Mouse (Mus musculus) lung, postnatal 10 days (tissue): ENCODE data around the gene Kyat1.
A peak's percentile ranks its signal among the peaks of the same experiment; 100 is the strongest.

ENCODE experiments used
- DNase-seq: peaks from one replicate; pipeline ENCODE4 v3.0.0; 2021

The Kyat1 gene

GRCm38 (mm10) chr2:30205629-30206357 lies at the start of gene Kyat1:
Gene Kyat1 (minus strand): TSS chr2:30205847.
- DNase-seq, result peak; percentile 96

DNA sequence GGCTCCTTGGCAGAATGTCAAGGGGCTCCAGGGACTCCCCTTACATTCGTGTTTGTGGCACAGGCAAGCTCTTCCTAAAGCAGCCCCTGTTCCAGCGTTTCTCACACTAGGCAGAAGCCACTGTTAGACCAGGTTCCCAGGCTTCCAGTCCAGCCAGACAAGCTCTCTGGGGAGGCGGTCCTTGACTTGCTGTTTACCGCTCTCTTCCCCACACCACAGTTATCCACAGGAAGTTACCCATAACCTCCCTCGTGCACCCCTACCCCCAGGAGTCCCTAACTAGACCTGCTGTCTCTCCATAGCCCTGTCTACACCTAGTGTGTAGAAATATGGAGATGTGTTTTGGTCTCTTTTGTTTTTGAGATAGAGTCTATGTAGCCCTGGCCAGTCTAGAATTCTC lies 48.2 kb upstream of the Kyat1 start:
- DNase-seq, result no peak

DNA sequence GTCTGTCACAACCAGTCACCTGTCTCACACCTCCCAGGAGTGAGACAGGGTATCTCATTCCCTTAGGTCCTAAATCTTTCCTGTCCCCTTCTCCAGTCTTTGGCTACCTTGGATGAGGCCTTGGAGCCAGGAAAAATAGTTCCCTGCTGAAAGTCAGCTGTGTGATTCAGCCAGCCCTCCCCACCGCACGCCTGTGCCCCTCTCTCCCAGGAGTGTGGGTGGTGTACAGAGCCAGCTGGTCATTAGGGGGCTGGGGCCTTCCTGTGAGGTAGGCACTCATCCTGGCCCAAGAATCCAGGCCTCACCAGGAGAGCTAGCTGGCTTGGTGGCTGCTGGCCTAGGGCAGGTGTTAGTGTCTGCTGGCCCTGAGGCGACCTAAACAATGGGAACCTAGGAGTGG lies 46.9 kb upstream of the Kyat1 start:
- DNase-seq, result no peak

- DNase-seq, result peak; percentile 61
Observed at GRCm38 (mm10) chr2:30251417-30252104, 45.9 kb upstream of the Kyat1 start.

DNA sequence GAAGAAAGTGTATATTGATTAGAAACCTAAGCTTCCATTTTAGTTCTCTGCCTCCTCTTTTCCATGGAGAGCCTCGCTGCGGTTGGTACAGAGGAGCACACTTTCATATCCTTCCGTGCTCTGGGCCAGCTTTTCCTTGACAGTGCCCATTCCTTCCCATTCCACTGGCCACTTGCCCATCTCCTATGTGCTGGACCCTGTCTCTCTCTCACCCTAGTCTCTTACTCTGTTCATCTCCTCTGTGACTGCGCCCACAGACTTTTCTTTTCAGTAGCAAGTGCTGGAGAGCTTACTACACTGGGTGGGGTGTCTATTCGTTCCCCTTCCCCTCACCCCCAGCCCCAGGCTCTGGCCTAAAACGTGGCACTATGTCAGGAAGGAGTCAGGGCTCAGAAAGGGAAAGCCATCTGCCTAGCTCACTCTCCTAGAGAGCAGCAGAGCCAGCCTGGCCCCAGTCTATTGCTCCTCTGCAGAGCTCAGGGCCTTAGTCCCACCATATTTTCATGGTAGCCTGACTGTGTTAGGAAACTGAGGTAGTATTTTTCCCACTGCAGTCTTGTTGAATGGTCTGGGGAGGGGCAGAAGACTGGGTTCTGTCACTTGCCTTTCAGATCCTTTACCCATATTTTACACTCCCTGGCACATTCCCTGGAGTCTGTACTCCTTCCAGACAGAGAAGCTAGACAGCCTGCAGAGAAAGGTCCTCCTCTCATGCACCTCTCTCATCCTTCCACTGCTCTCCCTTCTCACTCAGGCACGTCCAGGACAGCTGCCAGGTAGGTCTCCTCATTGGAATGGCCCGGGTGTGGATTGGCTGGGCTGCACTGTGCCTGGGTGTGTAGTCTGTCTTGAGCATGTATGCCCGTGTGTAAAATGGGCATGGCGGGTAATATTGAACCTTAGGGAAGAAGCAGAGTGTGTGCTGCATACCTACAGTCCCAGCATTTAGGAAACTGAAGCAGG lies 44.8 kb upstream of the Kyat1 start:
- DNase-seq, result no peak

DNA sequence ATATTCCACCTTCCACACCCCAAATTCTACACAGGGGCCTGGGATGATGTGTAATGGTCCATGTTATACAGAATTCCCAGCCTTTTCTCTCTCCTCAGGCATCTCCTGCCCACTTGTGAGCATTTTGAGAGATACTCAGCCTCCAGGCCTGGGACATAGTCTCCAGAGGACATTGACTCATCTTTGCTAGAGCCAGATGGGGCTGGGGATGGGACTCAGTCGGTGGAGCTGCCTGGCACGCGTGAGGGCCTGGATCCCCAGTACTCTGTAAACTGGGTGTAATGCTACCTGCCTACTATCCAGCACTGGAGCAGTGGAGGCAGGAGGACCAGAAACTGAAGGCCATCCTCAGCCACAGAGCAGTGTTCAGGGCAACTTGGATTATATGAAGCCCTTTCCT lies 43.5 kb upstream of the Kyat1 start:
- no peak for DNase-seq

DNA sequence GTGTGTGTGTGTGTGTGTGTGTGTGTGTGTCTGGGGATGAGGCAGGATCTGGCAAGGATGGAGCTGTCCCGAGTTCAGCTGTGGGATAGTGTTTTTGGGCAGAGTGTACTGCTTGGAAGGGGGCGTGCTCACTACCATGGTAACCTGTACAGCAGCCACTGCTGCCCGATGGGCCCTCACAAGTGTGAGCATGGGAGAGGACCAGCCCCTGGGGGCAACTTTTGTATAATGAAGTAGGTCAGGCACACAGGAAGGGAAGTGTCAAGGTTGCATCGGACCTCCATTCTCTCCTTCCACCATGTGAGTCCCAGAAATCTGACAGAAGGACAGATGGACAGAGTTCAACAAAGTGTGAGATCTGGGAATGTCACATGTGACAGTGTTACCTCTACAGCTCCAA lies 42.0 kb upstream of the Kyat1 start:
- DNase-seq, result no peak

GRCm38 (mm10) chr2:30247036-30247435 lies 41.4 kb upstream of the Kyat1 start:
- no peak for DNase-seq

DNA sequence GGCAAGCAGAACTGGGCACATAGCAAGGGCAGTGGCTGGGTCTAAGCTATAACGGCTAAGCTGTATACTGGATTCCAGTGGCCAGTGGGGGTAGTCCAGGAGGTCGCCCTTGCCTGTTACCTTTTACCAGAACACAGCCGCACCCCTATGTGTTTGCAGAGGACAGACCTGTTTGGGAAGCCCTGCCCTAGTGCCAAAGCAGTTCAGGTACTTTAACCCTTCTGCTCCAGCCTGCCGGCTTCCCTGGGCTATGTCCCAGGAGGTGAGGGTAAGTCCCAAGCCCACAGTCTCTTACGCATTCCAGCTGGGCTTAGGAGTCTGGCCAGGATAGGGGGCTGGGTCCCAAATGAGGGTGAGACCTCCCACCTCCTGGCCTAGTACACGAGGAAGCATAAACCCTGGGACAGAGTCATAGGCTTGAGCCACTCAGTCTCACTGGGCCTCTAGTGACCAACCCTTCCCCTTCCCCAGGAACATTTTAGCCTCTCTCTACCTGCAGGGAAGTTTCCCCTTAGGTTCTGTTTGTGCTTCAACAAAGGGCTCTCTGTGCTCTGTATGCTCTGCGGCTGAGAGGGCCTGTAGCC lies 39.0 kb upstream of the Kyat1 start:
- no peak for DNase-seq

DNA sequence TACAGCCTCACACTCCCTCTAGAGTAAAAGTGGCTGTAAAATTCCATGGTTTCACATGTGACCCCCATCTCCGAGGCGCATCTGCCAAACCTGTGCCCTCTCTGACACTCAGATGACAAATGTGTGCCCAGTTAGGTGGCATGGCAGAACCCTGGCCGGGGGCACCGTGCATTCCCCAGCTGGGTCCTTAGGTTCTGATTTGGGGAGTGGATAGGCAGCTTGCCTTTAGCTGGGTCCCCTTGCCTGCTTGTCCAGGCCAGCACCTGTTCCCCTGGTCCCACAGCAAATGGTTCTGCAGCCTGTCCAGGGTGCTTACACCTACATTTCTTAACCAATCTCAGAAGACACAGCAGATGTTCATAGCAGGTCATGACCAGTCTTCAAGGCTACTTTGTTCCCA lies 37.7 kb upstream of the Kyat1 start:
- no peak for DNase-seq

DNA sequence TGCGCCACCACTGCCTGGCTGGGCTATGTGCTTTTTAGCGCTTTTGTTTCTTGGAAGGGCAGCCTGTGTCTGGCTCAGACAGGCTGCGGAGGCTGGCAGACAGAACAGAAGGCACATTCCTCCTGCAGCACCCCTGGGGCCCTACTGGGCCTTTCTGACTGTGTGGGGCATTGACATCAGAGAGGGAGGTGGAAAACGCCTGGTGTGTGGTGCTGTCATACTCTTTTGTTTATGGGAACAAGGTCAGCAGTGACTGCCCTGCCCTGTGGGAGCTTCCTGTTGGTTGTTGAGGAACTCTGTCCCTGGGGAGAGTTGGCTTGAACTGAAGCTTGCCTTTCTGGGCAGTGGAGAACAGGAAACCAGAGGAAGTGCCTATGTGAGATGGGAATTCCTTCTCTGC lies 36.9 kb upstream of the Kyat1 start:
- peak; percentile 85 for DNase-seq

DNA sequence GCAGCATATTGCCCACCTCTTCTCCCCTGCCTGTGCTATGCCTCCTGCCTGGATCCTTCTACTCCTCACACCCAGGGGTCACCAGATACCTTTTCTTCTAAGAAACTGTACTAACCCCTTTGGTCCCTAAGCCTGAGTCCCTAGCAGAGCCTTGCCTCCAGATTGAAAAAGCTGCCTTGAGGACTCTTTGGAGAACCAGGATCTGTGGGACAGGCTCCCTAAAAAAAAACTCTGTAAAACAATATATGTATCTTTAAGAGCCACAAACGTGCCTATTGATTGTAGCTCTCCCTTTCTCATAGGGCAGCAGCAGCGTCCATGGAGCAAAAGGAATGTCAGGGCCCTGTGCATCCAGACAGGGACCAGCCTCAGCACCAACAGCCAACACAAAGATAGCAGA lies 34.6 kb upstream of the Kyat1 start, which contains the start of gene Gm28035:
Gm28035 (plus strand) TSS at position 301 of the 400 bp plus-strand sequence.
- no peak for DNase-seq

- peak; percentile 80 for DNase-seq
Observed at GRCm38 (mm10) chr2:30239777-30240176, 34.1 kb upstream of the Kyat1 start.

- DNase-seq, result no peak
Observed at GRCm38 (mm10) chr2:30238906-30239465, 33.3 kb upstream of the Kyat1 start.

DNA sequence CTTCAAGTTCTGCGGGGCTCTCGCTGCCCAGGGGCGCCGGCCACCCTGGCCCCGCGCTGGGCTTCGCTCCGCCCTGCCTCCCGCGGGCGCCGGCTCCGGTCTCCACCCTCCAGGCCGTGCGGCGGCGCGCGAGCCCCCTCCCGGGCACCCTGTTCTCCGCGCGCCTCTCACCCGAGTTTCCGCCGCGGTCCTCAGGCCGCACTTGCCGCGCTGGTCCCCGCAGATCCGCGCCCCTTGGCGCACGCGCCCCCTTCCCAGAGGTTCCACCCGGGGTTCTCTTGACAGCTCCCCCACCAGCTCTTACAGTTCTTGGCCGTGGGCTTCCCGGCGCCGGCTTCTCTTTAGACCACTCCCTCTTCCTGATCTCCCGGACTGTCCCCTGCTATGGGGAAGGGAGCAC lies 32.2 kb upstream of the Kyat1 start:
- peak; percentile 83 for DNase-seq

- DNase-seq, result peak; percentile 100
Observed at GRCm38 (mm10) chr2:30237199-30237880, 31.7 kb upstream of the Kyat1 start, which contains the start of gene Lrrc8a. Gene Lrrc8a (plus strand): TSS chr2:30237715.

DNA sequence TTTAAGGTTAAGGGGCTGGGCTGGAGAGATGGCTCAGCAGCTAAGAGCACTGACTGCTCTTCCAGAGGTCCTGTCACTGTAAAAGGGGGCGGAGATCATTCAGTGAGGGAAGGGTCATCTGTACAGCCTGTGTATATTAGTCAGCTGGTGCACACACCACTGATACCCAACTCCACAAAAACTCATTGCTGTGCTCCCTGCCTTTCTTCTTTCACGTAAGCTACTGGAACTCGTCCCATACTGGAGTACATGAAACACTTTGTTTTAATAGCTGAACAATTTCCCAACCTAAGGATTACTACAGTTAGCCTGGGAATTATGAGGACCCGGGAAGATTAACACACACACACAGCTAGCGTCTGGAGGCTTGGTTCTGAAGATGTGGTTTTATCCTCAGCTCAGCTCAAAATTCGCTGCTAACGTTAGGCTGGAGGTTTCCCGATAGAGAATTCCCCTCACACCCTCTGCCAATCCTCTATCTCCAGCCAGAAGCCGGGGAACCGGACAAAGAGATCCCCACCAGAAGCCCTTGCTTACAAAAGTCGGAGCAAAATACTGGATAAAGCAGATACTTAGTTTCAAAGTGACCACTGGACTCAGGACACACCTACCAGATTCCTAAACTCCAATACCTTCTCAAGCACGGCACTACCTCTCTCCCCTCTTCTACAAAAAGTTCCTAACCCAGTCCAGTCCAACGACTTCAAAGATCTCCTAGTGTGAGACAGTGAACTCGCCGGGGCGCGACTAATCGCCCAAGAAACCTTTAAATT lies 31.0 kb upstream of the Kyat1 start:
- DNase-seq, result peak; percentile 38

DNA sequence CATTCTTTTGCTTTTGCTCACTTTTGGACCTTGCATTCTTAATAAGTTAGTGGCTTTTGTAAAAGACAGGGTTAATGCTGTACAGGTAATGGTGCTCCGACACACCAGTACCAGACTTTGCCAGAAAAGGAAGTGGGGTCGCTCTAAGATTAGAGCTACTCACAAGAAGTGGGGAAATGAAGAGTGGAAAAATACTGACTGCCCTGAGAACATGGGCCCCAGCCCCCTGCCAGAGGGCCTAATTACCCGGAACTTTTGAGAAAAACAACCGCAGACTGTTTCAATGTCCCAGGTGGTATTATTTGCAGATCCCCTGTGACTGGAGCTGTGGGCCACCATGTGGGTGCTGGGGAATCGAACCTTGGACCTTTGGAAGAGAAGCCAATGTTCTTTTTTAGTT lies 29.9 kb upstream of the Kyat1 start:
- no peak for DNase-seq

DNA sequence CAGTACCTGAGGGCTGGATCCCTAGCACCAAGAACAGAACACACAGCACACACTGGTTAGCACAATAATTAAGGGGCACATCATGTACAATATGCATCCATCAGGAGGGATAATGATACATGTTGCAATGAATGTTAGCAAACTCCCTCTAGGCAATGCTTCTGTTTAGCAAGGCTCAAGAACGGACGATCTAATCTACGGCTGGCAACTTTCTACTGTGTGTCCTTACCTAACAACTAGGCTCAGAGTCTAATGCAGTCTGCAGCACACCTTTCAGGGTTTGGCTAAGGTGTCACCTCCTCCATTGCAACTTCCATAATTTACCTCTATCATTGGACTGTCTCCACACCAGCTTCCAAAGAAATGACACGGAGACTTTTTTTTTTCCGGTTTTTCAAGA lies 10.6 kb upstream of the Kyat1 start:
- no peak for DNase-seq

GRCm38 (mm10) chr2:30215493-30215892 lies 9.8 kb upstream of the Kyat1 start:
- DNase-seq, result peak; percentile 52

GRCm38 (mm10) chr2:30214745-30215144 lies 9.1 kb upstream of the Kyat1 start:
- peak; percentile 51 for DNase-seq
